Mouse (Mus musculus): ENCODE results near the gene Gm3182.
"Not testable (repeated sequence)": the region's sequence is repeated elsewhere in the genome, so short reads cannot be mapped to it uniquely, and the experiment has no call there.

Gm3182 gene

DNA sequence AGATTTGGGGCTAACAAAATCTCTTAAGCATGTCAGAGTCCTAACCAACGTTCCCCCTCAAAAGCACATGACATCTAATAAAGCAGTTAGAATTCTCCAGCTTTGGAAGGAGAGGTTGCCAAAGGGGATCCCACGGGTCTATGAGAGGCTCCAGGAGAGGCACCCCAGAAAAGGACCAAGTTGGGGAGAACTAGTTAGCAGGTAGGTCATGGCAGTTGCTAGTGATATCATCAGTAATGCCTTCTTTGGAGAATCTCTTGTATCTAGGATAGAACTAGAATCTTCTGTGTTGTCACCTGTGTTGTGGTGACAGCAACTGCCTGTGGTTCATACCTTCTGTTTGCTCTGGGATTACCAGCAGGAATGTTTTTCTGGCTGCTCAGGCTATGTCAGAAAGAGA is at the start of gene Gm3182:
TSS of gene Gm3182 (plus strand) at position 301 of the 400 bp plus-strand sequence.
- DNase-seq = not testable (repeated sequence)

DNA sequence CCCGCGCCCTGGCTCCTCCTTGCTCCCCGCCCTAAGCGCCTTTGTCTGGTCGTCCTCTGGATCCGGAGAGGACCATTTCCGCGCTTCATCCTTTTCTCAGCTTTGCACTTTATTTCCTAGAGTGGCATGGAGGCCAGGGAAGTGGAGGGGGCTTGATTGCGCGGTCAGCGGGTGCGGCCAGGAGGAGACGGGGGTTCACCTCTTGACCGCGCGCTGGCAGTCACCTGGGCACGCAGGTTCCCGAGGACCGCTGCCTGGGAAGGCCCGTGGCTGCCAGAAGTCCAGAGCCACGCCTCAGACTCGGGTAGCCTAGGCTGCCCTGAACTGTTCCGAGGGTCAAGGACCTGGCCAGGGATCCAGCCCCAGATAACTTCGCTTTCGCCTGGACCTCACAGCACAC is 17.9 kb downstream of the Gm3182 start:
- DNase-seq = not testable (repeated sequence)
